Mouse (Mus musculus): Measurements from ENCODE around the gene Kif16b.
A peak's percentile ranks its signal among the peaks of the same experiment; 100 is the strongest.

The Kif16b gene

GRCm38 (mm10) chr2:142641766-142642165 lies 259.6 kb downstream of the Kif16b start:
- DNase-seq = no peak

- DNase-seq = no peak
Observed at GRCm38 (mm10) chr2:142635606-142636304, 265.6 kb downstream of the Kif16b start.

- no peak for DNase-seq
Observed at GRCm38 (mm10) chr2:142633996-142634559, 267.3 kb downstream of the Kif16b start.

GRCm38 (mm10) chr2:142629523-142630312 lies 271.6 kb downstream of the Kif16b start:
- DNase-seq = no peak

GRCm38 (mm10) chr2:142625756-142626155 lies 275.6 kb downstream of the Kif16b start:
- DNase-seq = no peak

GRCm38 (mm10) chr2:142625101-142625500 lies 276.2 kb downstream of the Kif16b start:
- no peak for DNase-seq

- no peak for DNase-seq
Observed at GRCm38 (mm10) chr2:142624254-142624653, 277.1 kb downstream of the Kif16b start.

- DNase-seq = no peak
Observed at GRCm38 (mm10) chr2:142621152-142621551, 280.2 kb downstream of the Kif16b start.

GRCm38 (mm10) chr2:142619926-142620325 lies 281.4 kb downstream of the Kif16b start:
- no peak for DNase-seq

- no peak for DNase-seq
Observed at GRCm38 (mm10) chr2:142614535-142614934, 286.8 kb downstream of the Kif16b start.

GRCm38 (mm10) chr2:142612359-142612953 lies 288.9 kb downstream of the Kif16b start:
- no peak for DNase-seq

GRCm38 (mm10) chr2:142611113-142611512 lies 290.2 kb downstream of the Kif16b start:
- DNase-seq = peak; percentile 81

- DNase-seq = no peak
Observed at GRCm38 (mm10) chr2:142610206-142610605, 291.1 kb downstream of the Kif16b start.

- peak; percentile 58 for DNase-seq
Observed at GRCm38 (mm10) chr2:142608778-142609177, 292.6 kb downstream of the Kif16b start.

GRCm38 (mm10) chr2:142604762-142605161 lies 296.6 kb downstream of the Kif16b start:
- DNase-seq = no peak

- DNase-seq = no peak
Observed at GRCm38 (mm10) chr2:142603210-142603609, 298.1 kb downstream of the Kif16b start.

- no peak for DNase-seq
Observed at GRCm38 (mm10) chr2:142599235-142599634, 302.1 kb downstream of the Kif16b start.

- no peak for DNase-seq
Observed at GRCm38 (mm10) chr2:142596176-142597170, 304.9 kb downstream of the Kif16b start.

GRCm38 (mm10) chr2:142590938-142591337 lies 310.4 kb downstream of the Kif16b start:
- no peak for DNase-seq

- no peak for DNase-seq
Observed at GRCm38 (mm10) chr2:142590284-142590724, 311.0 kb downstream of the Kif16b start.

- no peak for DNase-seq
Observed at GRCm38 (mm10) chr2:142589403-142590283, 311.7 kb downstream of the Kif16b start.

Measured in layer of hippocampus, adult 9-11 months (tissue).